Mouse (Mus musculus) testis, adult 2 months (tissue): Measurements from ENCODE around the gene Tmbim7.

Experiments used
- CTCF ChIP-seq: fragments of 200-500 bp; IDR thresholded peaks from 2 replicates; pipeline ENCODE4 v1.5.1; 2012; ENCODE audit warnings: low read depth, mild to moderate bottlenecking, inconsistent platforms, low read length, moderate library complexity; ENCODE audit not compliant: control insufficient read depth, insufficient read depth, insufficient replicate concordance
- POLR2A ChIP-seq: fragments of 200-500 bp; IDR thresholded peaks from 2 replicates; pipeline ENCODE4 v1.6.1; 2012; ENCODE audit warnings: low read depth, mild to moderate bottlenecking, inconsistent platforms, low read length, moderate library complexity; ENCODE audit not compliant: control insufficient read depth

DNA sequence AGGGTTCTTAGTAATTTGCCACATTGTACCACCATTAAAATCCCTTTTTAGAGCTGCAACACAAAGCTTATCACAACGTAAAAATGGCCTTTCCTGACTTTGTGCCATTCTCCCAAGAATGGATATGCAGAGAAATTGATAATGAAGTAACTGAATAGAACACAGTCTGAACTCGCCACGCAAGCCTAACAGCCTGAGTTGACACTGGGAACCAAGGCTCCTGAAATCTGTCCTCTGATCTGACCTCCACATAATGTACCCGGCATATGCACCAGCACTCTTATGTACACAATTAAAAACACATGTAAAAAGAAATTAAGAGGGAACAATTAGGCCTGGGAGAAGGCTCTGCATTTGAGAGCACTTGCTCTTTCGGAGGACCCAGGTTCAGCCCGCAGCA lies 5.7 kb upstream of the Tmbim7 start:
- TF ChIP-seq POLR2A (no peak), CTCF (no peak)
